Comparison of ENCODE assay signal across 8 mouse cellular contexts in genomic region chr1:64791826-64792225, GRCm38 (mm10). TPM values are rescaled to one million over a fixed set of nuclear protein-coding genes. Genes with fewer than 3 reads are reported as not detected.
DNase-seq lines count a peak whose midpoint lies in the region; ATAC-seq and TF ChIP-seq lines count a peak whose summit lies in the region.

No protein-coding gene starts in this region.

- H3K36me3 ChIP-seq in kidney, adult 2 months (ENCODE audit: control insufficient read depth, insufficient read depth, low read length), result no peaks in the 10 kb centered on the region
- peaks cover 7% of the 10 kb centered on the region for H3K36me3 ChIP-seq in limb, embryonic 13.5 days
- 0 out of 2 replicates have a peak, but pooled peaks cover 3% of the 10 kb centered on the region for H3K36me3 ChIP-seq in liver, embryonic 12.5 days

- 39% methylated on average over 6 of the region's 6 CpGs for WGBS in kidney, adult 2 months
- whole genome bisulfite sequencing in limb, embryonic 13.5 days, result 23% methylated on average over 6 of the region's 6 CpGs
- 47% methylated on average over 6 of the region's 6 CpGs for WGBS in liver, embryonic 12.5 days (ENCODE audit: insufficient replicate concordance)

- H3K4me3 ChIP-seq in kidney, adult 2 months (ENCODE audit: insufficient read depth, low read depth, low read length), result no peak overlapping the region
- H3K4me3 ChIP-seq in limb, embryonic 13.5 days, result no peak overlapping the region
- H3K4me3 ChIP-seq in liver, embryonic 12.5 days, result no peak overlapping the region

- no peak for TF ChIP-seq POLR2A in kidney, adult 2 months (IDR thresholded peaks at IDR 0.05; ENCODE audit: low read depth, low read length)

- 0 out of 2 replicates have a peak overlapping the region, but pooled peaks have one; percentile 4 for H3K4me2 ChIP-seq in limb, embryonic 13.5 days (replicated peaks)
- no peak overlapping the region for H3K4me2 ChIP-seq in liver, embryonic 12.5 days

- H3K9ac ChIP-seq in limb, embryonic 13.5 days, result no peak overlapping the region
- H3K9ac ChIP-seq in liver, embryonic 12.5 days, result no peak overlapping the region

- TF ChIP-seq CTCF in kidney, adult 2 months (conservative IDR thresholded peaks at IDR 0.05; ENCODE audit: insufficient read depth, insufficient read length, low read depth, low read length), result no peak

- H3K9me3 ChIP-seq in limb, embryonic 13.5 days, result no peaks in the 10 kb centered on the region
- no peaks in the 10 kb centered on the region for H3K9me3 ChIP-seq in liver, embryonic 12.5 days (replicated peaks)

- H3K4me1 ChIP-seq in kidney, adult 2 months (ENCODE audit: control insufficient read depth, insufficient read depth, low read length), result peaks cover 25% of the 10 kb centered on the region
- H3K4me1 ChIP-seq in limb, embryonic 13.5 days, result peaks cover 42% of the 10 kb centered on the region
- H3K4me1 ChIP-seq in liver, embryonic 12.5 days, result peaks cover 21% of the 10 kb centered on the region

- H3K27me3 ChIP-seq in kidney, adult 2 months (replicated peaks; ENCODE audit: control insufficient read depth, insufficient read depth, low read length), result no peaks in the 10 kb centered on the region
- H3K27me3 ChIP-seq in limb, embryonic 13.5 days, result no peaks in the 10 kb centered on the region
- H3K27me3 ChIP-seq in liver, embryonic 12.5 days (replicated peaks), result no peaks in the 10 kb centered on the region

- DNase-seq in adrenal gland, postnatal 14 days, result peak; percentile 64
- no peak for DNase-seq in adrenal gland, postnatal 4 days (ENCODE audit: low spot score in 2 of 2)
- DNase-seq in cerebellum, postnatal 10 days, result peak; percentile 20 to 58
- peak; percentile 75 for DNase-seq in gastrocnemius, postnatal 25 days
- peak; percentile 66 for DNase-seq in kidney, adult 2 months
- no peak for DNase-seq in spleen, postnatal 14 days (ENCODE audit: low spot score in 2 of 2)

- H3K27ac ChIP-seq in kidney, adult 2 months (ENCODE audit: insufficient read depth, low read depth, low read length), result no peak overlapping the region
- peak overlapping the region; percentile 83 for H3K27ac ChIP-seq in limb, embryonic 13.5 days
- H3K27ac ChIP-seq in liver, embryonic 12.5 days, result no peak overlapping the region

- ATAC-seq in limb, embryonic 13.5 days (ENCODE audit: low FRiP score, low read depth), result peak; percentile 30; the same call in 1 of the 2 replicates
- ATAC-seq in liver, embryonic 12.5 days, result no peak

RNA-seq across cellular contexts. Expression of gene Fzd5, which starts 54.3 kb away (rescaled TPM):
- total RNA-seq in adrenal gland, postnatal 14 days (2021), result 12.8 and 14.4 TPM in 2 replicates
- 10 to 100 TPM; 29.5 to 29.7 TPM for total RNA-seq in adrenal gland, postnatal 4 days (2021)
- 1 to 10 TPM; 1.5 to 2.0 TPM for total RNA-seq in gastrocnemius, postnatal 25 days (2021)
- polyA plus RNA-seq in kidney, adult 2 months (2012; rRNA removed), result 9.7 and 13.8 TPM in 2 replicates
- polyA plus RNA-seq in limb, embryonic 13.5 days (2015; fragmentation: Nextera tagmentation; extraction: Ambion mirVana), result 1.0 and 1.1 TPM in 2 replicates
- 3.6 and 4.1 TPM in 2 replicates for polyA plus RNA-seq in liver, embryonic 12.5 days (2016; fragmentation: Nextera tagmentation; extraction: Ambion mirVana)

Comparison
In these comparisons a context has a peak if more than half of its experiments do, and no peak if none do; other contexts are left out.
1. DNase-seq: peak in adrenal gland, postnatal 14 days (single experiment), cerebellum, postnatal 10 days (2 of 2), gastrocnemius, postnatal 25 days (single experiment) and kidney, adult 2 months (single experiment); none in adrenal gland, postnatal 4 days (0 of 2) and spleen, postnatal 14 days (0 of 2).